Mouse (Mus musculus) C2C12 (cell line): ENCODE results near the gene Swsap1. TPM values are rescaled to one million over a fixed set of nuclear protein-coding genes. Genes with fewer than 3 reads are reported as not detected.

ENCODE experiments used
- H3K27me3 ChIP-seq: one replicate; pipeline ENCODE4 v1.6.1; 2011; ENCODE audit not compliant: control insufficient read depth, insufficient read depth, insufficient read length
- H3K36me3 ChIP-seq: one replicate; pipeline ENCODE4 v1.6.1; 2011; ENCODE audit not compliant: control insufficient read depth, insufficient read depth
- H3K4me3 ChIP-seq: one replicate; pipeline ENCODE4 v1.5.1; 2011; ENCODE audit warnings: mild to moderate bottlenecking, control low read depth; ENCODE audit not compliant: poor library complexity, insufficient read depth, severe bottlenecking
- H3K79me2 ChIP-seq: one replicate; pipeline ENCODE4 v1.6.1; 2011; ENCODE audit not compliant: control insufficient read depth, insufficient read depth
- H3K79me3 ChIP-seq: one replicate; pipeline ENCODE4 v1.6.1; 2011; ENCODE audit warnings: low read depth, control low read depth
- H3ac ChIP-seq: one replicate; pipeline ENCODE3; 2011; ENCODE audit warnings: low read depth; ENCODE audit not compliant: control insufficient read depth, insufficient read length
- CEBPB ChIP-seq: IDR thresholded peaks from one replicate; pipeline ENCODE4 v1.6.1; 2011; ENCODE audit warnings: low read depth, mild to moderate bottlenecking, control low read depth, moderate library complexity
- CTCF ChIP-seq: IDR thresholded peaks from one replicate; pipeline ENCODE4 v1.5.1; 2011; ENCODE audit not compliant: control insufficient read depth, insufficient read depth, insufficient read length
- FOSL1 ChIP-seq: IDR thresholded peaks from one replicate; pipeline ENCODE4 v1.8.0; 2011; ENCODE audit warnings: mild to moderate bottlenecking, low read length; ENCODE audit not compliant: poor library complexity, insufficient read depth, severe bottlenecking
- MAX ChIP-seq: IDR thresholded peaks from one replicate; pipeline ENCODE4 v1.6.1; 2011; ENCODE audit warnings: mild to moderate bottlenecking, control low read depth
- MYOD1 ChIP-seq: IDR thresholded peaks from one replicate; pipeline ENCODE4 v1.6.1; 2011; ENCODE audit warnings: low read depth; ENCODE audit not compliant: control insufficient read depth, insufficient read length
- MYOG ChIP-seq: IDR thresholded peaks from one replicate; pipeline ENCODE4 v1.6.1; 2011; ENCODE audit not compliant: control insufficient read depth, insufficient read length; ENCODE audit errors: extremely low read depth
- USF1 ChIP-seq: IDR thresholded peaks from one replicate; pipeline ENCODE4 v1.6.1; 2011; ENCODE audit warnings: low read depth, mild to moderate bottlenecking, control low read depth, moderate library complexity
- polyA plus RNA-seq: library from polyadenylated mRNA; unstranded; fragments of >200 nt; fragmentation: generic; extraction: Trizol; gene quantifications from one replicate; pipeline ENCODE4 v1.2.1, GENCODE M21; 2012; ENCODE audit warnings: missing spikeins

The Swsap1 gene
- polyA plus RNA-seq, 1 experiment: 8.7 TPM

DNA sequence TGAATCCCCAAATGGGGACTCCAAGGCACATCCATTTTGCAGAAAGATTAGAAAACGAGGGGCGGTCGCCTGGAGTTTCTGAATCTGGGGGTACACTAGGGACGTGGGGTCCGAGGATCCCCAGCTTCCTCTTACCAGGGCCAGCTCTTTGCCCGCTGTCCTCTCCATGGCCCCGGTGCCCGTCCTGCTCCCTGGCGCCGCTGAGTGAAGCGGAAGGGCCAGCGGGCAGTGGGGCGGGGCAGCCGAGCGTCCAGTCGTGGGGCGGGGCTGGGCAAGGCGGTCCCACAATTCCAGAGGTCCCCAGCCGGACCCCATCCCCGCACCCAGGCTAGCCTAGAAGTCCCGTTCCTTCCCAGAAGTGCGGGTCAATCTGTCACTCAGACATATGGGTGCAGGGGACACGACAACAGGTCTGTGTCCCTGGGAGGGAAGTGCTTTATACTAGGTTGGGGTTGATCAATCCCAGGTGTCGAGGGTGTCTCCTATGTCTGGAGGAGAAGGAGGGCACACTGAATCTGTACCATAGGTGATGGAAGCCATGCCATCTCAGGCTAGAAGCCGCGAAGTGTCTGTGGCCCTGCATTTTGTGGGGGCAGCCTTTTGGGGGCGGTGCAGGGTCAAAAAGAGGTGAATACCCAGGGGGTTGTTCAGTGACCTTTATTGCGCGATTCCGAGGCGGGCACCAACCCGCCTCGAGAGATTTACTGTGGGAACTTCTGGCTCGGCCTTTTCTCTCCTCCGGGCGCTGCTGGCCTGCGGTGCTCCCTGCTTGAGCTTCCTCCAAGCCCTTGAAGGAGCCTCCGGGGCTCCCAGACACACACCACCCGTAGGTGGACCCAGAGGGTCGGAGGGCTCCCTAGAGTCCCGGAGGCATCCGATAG lies 33.9 kb downstream of the Swsap1 start, which contains the start of gene Rgl3:
Gene Rgl3 (minus strand): TSS at position 217 of the 881 bp plus-strand sequence.
- no peaks in the 10 kb centered on the region for H3K27me3 ChIP-seq
- no peak for TF ChIP-seq CTCF
- no peak for TF ChIP-seq MYOG
- TF ChIP-seq MYOD1: no peak
- TF ChIP-seq MAX: no peak
- TF ChIP-seq FOSL1: no peak

DNA sequence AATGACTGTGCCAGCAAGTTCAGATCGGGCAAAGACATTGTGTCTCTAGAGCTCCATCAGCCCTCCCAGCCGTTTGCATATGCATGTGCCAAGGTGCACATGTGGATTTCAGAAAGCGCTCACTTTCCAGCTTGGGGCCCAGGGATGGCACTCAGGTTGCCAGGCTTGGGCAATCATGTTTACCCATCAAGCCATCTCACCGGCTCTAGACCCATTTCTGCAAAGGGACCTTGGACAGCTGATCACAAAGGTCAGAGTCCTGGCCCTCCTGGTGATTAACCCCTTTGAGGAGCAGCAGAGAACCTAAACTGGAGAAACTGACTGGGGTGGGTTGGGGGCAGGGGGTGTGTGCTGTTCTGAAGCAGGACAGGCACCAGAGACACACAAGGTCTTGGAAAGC lies 36.7 kb downstream of the Swsap1 start:
- no peak overlapping the region for H3ac ChIP-seq
- no peak overlapping the region for H3K4me3 ChIP-seq
- TF ChIP-seq CTCF (no peak), MAX (no peak), CEBPB (no peak), USF1 (no peak), MYOD1 (no peak), MYOG (no peak), FOSL1 (no peak)
- H3K79me3 ChIP-seq: no peaks in the 10 kb centered on the region
- no peaks in the 10 kb centered on the region for H3K79me2 ChIP-seq
- no peaks in the 10 kb centered on the region for H3K27me3 ChIP-seq
- H3K36me3 ChIP-seq: no peaks in the 10 kb centered on the region

More for the DNA sequence above, 33.9 kb downstream of the Swsap1 start, which contains the start of gene Rgl3:
- Histone ChIP-seq H3K79me2 (no peaks in the 10 kb centered on the region), H3K36me3 (no peaks in the 10 kb centered on the region), H3K79me3 (no peaks in the 10 kb centered on the region), H3K4me3 (peak within 1 kb of the TSS; percentile 50), H3ac (peak within 1 kb of the TSS; percentile 31)

DNA sequence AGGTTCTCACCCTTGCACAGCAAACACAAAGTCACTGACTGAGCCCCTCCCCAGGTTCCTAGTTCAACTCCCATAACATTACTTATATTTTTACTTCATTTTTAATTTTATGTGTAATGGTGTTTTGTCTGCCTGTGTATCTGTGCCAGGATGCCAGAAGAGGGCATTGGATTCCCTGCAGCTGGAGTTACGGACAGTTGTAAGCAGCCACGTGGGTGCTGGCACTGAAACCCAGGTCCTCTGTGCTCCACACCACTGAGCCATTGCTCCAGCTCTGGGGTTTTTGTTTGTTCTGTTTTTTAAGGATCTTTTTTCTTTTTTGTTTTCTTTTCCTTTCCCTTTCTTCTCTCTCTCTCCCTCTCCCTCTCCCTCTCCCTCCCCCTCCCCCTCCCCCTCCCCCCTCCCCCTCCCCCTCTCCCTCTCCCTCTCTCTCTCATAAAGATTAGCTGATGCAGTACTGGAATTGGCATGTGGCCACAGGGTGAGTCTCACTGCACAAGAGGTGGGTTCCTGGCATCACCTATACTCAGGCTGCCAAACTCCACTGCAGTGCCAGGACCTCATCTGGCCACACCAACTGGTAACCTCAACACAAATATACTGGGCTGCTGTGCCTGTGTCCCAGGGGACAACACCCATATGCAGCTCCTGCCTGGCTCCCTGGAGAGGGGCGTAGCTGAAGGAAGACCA lies 40.8 kb downstream of the Swsap1 start:
- H3K4me3 ChIP-seq: no peak overlapping the region
- no peaks in the 10 kb centered on the region for H3K79me2 ChIP-seq
- TF ChIP-seq MYOD1 (no peak), CTCF (no peak), FOSL1 (no peak), MAX (no peak), MYOG (no peak)
- no peaks in the 10 kb centered on the region for H3K79me3 ChIP-seq
- H3K36me3 ChIP-seq: no peaks in the 10 kb centered on the region
- peaks cover 8% of the 10 kb centered on the region for H3K27me3 ChIP-seq
- no peak overlapping the region for H3ac ChIP-seq

DNA sequence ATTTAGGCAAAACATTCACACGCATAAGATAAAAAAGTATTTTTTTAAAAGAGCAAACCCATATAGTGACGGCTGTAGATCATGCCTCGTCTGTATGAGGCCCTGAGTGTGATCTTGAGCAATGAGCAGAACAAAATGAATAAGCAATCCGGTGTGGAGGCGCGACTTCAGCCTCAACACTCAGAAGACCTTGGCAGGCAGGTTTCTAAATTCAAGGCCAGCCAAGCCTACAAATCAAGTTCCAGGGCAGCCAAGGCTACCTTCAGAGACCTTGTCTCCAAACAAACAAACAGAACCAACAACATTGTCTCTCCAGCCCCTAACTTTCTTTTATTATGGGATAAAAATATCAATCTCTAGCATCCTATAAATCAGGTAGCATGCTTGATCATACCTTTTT lies 44.7 kb downstream of the Swsap1 start:
- no peak for TF ChIP-seq MYOD1
- no peak for TF ChIP-seq CTCF
- TF ChIP-seq MAX: no peak
- TF ChIP-seq USF1: no peak
- no peak for TF ChIP-seq CEBPB
- TF ChIP-seq MYOG: no peak
- no peak for TF ChIP-seq FOSL1
- H3K79me3 ChIP-seq: peaks cover 10% of the 10 kb centered on the region
- no peak overlapping the region for H3ac ChIP-seq
- peaks cover 8% of the 10 kb centered on the region for H3K27me3 ChIP-seq
- no peak overlapping the region for H3K4me3 ChIP-seq
- H3K36me3 ChIP-seq: peaks cover 12% of the 10 kb centered on the region
- H3K79me2 ChIP-seq: peaks cover 22% of the 10 kb centered on the region

DNA sequence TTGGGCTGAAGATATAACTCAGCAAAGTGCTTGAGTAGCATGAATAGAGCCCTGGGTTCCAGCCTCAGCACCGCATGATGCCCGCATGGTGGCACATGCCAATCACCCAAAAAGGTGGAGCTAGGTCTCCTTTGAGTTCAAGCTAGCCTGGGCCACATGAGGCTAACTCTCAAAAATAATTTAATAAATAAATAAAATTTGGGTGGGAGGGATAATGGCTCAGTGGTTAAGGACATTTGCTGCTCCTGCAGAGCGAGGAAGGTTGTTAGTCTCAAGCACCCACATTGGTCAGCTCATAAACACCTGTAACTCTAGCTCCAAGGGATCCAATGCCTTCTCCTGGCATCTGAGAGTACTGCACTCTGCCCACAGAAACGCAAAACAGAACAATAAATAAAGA lies 46.1 kb downstream of the Swsap1 start:
- Histone ChIP-seq H3K79me2 (peaks cover 22% of the 10 kb centered on the region), H3K4me3 (no peak overlapping the region)
- TF ChIP-seq MAX: no peak
- no peak for TF ChIP-seq MYOD1
- no peak for TF ChIP-seq FOSL1
- TF ChIP-seq USF1: no peak
- TF ChIP-seq CEBPB: no peak
- TF ChIP-seq CTCF: no peak

More for the DNA sequence above, 46.1 kb downstream of the Swsap1 start:
- Histone ChIP-seq H3ac (no peak overlapping the region), H3K36me3 (peaks cover 22% of the 10 kb centered on the region), H3K27me3 (peaks cover 8% of the 10 kb centered on the region), H3K79me3 (peaks cover 10% of the 10 kb centered on the region)
